Mouse (Mus musculus) central nervous system, embryonic 14 days (tissue): ENCODE data around the gene Scel. TPM values are rescaled to one million over a fixed set of nuclear protein-coding genes. Genes with fewer than 3 reads are reported as not detected.

Experiments used
- polyA plus RNA-seq: library from polyadenylated mRNA; depleted of rRNA; stranded (reverse); fragments of >200 nt; gene quantifications from 2 replicates; pipeline ENCODE4 v1.2.3, GENCODE M21; 2012; rRNA removed

Scel gene
- polyA plus RNA-seq = 0.16 and 0.58 TPM in 2 replicates

DNA sequence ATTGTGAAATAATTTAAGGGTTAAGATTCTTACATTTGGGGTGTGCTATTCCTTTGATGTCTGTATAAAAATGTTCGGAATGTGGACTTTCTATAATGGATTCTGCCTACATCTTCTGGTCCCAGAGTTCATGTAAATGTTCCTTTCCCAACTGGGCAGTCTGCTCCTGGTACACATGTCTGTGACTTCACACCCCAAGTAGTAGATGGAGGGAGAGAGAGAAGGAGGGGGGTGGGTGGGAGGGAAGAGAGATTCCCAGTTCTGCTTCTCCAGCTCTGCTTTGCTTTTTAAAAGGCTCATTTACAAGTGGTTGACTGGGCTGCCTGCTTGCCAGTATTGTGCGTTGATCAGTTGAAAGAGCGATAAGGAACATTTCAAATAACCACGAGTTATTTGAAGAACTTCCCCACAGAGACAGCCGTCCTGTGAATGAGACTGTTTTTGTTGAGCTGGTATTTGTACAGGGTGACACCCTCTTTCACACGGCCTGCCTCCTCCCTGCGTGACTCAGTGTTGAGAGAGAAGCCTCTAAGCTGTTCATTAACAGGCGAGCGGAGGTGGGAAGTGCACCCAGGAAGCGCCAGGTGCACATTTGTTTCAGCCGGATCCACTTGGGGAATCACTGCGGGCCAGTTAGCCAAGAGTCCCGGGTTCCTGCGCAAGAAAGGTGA lies at the start of gene Scel:
Gene Scel (plus strand): TSS at position 541 of the 671 bp plus-strand sequence.

DNA sequence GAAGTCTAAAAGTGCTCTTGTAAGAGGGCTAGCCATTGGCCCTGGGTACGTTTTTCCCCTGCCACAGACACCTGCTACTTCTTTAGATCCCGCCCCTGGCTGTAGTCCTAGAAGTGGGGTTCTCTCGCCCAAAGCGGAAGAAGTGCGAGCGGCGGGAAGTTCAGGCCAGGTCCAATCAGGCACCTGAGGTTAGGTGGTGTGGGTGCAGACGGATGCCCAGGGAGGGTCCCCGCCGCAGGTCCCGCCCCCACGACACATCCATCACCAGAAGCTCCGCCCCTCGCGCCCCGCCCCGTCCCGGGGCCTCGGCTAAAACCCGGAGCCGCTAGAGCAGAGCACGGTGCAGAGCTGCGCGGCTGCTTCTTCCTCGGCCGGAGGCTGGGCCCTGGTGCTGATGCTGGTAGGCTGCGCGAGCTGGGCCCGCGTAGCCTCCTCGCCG lies 136.8 kb downstream of the Scel start, which contains the start of gene Slain1:
Gene Slain1 (plus strand): TSS at position 333 of the 439 bp plus-strand sequence.

Other genes with a start within 250 kb of the Scel start
- 115 and 119 TPM in 2 replicates for gene Mycbp2, start 166.5 kb upstream of the Scel start, polyA plus RNA-seq
- 57.9 and 80.2 TPM in 2 replicates for gene Slain1, start 136.9 kb downstream of the Scel start, polyA plus RNA-seq